Mouse (Mus musculus): ENCODE results near the gene Man1c1. TPM values are rescaled to one million over a fixed set of nuclear protein-coding genes. Genes with fewer than 3 reads are reported as not detected.

Gene Man1c1
- polyA plus RNA-seq, 1 experiment from 2014 or later: 5.3 TPM

- no peak overlapping the region for H3K4me2 ChIP-seq (replicated peaks; ENCODE audit: low read depth, low read length)
- H3K36me3 ChIP-seq (ENCODE audit: control insufficient read depth, insufficient read depth, low read length): no peaks in the 10 kb centered on the region
- no peak overlapping the region for H3K27ac ChIP-seq (ENCODE audit: low read depth, low read length)
- ATAC-seq (ENCODE audit: low FRiP score): no peak
- H3K4me3 ChIP-seq (ENCODE audit: low read depth, low read length): no peak overlapping the region
- no peak overlapping the region for H3K9ac ChIP-seq (ENCODE audit: low read depth, low read length)
- H3K9me3 ChIP-seq (ENCODE audit: control insufficient read depth, low read length): no peaks in the 10 kb centered on the region
- no peaks in the 10 kb centered on the region for H3K27me3 ChIP-seq (ENCODE audit: control insufficient read depth, insufficient read depth, low read length)
- 88% methylated on average over 8 of the region's 8 CpGs for WGBS
- no peak for DNase-seq (ENCODE audit: low spot score)
- H3K4me1 ChIP-seq (replicated peaks; ENCODE audit: control insufficient read depth, insufficient read depth, low read length): no peaks in the 10 kb centered on the region
Observed at GRCm38 (mm10) chr4:134516981-134517380, 187.1 kb downstream of the Man1c1 start.

DNA sequence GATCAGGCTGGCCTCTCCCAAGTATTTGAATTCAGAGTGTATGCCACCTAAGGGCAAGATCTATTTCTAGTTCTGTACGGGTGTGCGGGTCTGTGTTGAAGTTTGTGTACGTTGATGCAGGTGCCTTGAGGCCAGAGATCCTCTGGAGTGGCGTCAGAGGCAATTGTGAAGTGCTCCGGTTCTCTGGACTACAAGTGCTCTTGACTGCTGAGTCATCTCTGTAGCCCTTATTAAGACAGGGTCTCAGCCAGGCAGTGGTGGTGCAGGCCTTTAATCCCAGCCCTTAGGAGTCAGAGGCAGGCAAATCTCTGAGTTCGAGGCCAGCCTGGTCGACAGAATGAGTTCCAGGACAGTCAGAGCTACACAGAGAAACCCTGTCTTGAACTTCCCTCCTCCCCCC, 188.5 kb downstream of the Man1c1 start:
- Histone ChIP-seq H3K4me2 (replicated peaks; ENCODE audit: low read depth, low read length) (no peak overlapping the region), H3K27me3 (ENCODE audit: control insufficient read depth, insufficient read depth, low read length) (no peaks in the 10 kb centered on the region), H3K27ac (ENCODE audit: low read depth, low read length) (no peak overlapping the region), H3K9ac (ENCODE audit: low read depth, low read length) (no peak overlapping the region), H3K36me3 (ENCODE audit: control insufficient read depth, insufficient read depth, low read length) (no peaks in the 10 kb centered on the region), H3K4me1 (replicated peaks; ENCODE audit: control insufficient read depth, insufficient read depth, low read length) (no peaks in the 10 kb centered on the region), H3K4me3 (ENCODE audit: low read depth, low read length) (no peak overlapping the region), H3K9me3 (ENCODE audit: control insufficient read depth, low read length) (no peaks in the 10 kb centered on the region)
- whole genome bisulfite sequencing: 89% methylated on average over 7 of the region's 7 CpGs
- DNase-seq (ENCODE audit: low spot score) (no peak), ATAC-seq (ENCODE audit: low FRiP score) (no peak)

- Histone ChIP-seq H3K4me1 (replicated peaks; ENCODE audit: control insufficient read depth, insufficient read depth, low read length) (no peaks in the 10 kb centered on the region), H3K27ac (ENCODE audit: low read depth, low read length) (no peak overlapping the region), H3K9ac (ENCODE audit: low read depth, low read length) (no peak overlapping the region), H3K9me3 (ENCODE audit: control insufficient read depth, low read length) (no peaks in the 10 kb centered on the region), H3K4me2 (replicated peaks; ENCODE audit: low read depth, low read length) (no peak overlapping the region), H3K27me3 (ENCODE audit: control insufficient read depth, insufficient read depth, low read length) (no peaks in the 10 kb centered on the region), H3K36me3 (ENCODE audit: control insufficient read depth, insufficient read depth, low read length) (no peaks in the 10 kb centered on the region), H3K4me3 (ENCODE audit: low read depth, low read length) (no peak overlapping the region)
- no peak for DNase-seq (ENCODE audit: low spot score)
- no peak for ATAC-seq (ENCODE audit: low FRiP score)
- 89% methylated on average over 11 of the region's 11 CpGs for WGBS
Observed at GRCm38 (mm10) chr4:134514309-134514930, 189.7 kb downstream of the Man1c1 start.

DNA sequence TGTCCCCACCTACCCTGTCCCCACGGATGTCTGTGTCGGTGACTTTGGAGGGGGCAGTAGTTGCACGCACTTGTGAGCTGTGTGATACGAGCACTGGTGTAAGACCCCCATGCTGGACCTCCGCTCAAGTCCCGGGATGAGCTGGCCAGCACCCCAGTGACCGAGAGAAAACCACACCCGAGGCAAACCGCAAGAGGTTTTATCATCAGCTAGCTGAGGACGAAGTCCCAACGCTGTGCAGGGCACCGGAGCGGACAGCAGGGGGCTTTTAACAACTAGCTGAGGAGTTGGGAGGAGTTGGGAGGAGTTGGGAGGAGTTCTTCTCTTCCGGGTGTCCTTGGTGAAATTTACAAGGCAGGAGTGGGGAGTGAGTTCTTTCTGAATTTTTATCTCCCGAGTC, 191.3 kb downstream of the Man1c1 start:
- ATAC-seq (ENCODE audit: low FRiP score): no peak
- no peaks in the 10 kb centered on the region for H3K9me3 ChIP-seq (ENCODE audit: control insufficient read depth, low read length)
- no peak overlapping the region for H3K27ac ChIP-seq (ENCODE audit: low read depth, low read length)
- DNase-seq (ENCODE audit: low spot score): peak; percentile 66
- H3K27me3 ChIP-seq (ENCODE audit: control insufficient read depth, insufficient read depth, low read length): no peaks in the 10 kb centered on the region
- H3K4me1 ChIP-seq (replicated peaks; ENCODE audit: control insufficient read depth, insufficient read depth, low read length): no peaks in the 10 kb centered on the region
- H3K9ac ChIP-seq (ENCODE audit: low read depth, low read length): no peak overlapping the region
- WGBS: 31% methylated on average over 15 of the region's 15 CpGs
- no peak overlapping the region for H3K4me3 ChIP-seq (ENCODE audit: low read depth, low read length)
- H3K36me3 ChIP-seq (ENCODE audit: control insufficient read depth, insufficient read depth, low read length): no peaks in the 10 kb centered on the region
- H3K4me2 ChIP-seq (replicated peaks; ENCODE audit: low read depth, low read length): peak overlapping the region; percentile 13; the same call in 1 of the 2 replicates

- Histone ChIP-seq H3K27ac (ENCODE audit: low read depth, low read length) (no peak overlapping the region), H3K27me3 (ENCODE audit: control insufficient read depth, insufficient read depth, low read length) (no peaks in the 10 kb centered on the region), H3K36me3 (ENCODE audit: control insufficient read depth, insufficient read depth, low read length) (no peaks in the 10 kb centered on the region), H3K4me1 (replicated peaks; ENCODE audit: control insufficient read depth, insufficient read depth, low read length) (no peaks in the 10 kb centered on the region), H3K9ac (ENCODE audit: low read depth, low read length) (no peak overlapping the region), H3K9me3 (ENCODE audit: control insufficient read depth, low read length) (no peaks in the 10 kb centered on the region), H3K4me2 (replicated peaks; ENCODE audit: low read depth, low read length) (peak overlapping the region; percentile 86), H3K4me3 (ENCODE audit: low read depth, low read length) (peak overlapping the region; percentile 59)
- no peak for ATAC-seq (ENCODE audit: low FRiP score)
- DNase-seq (ENCODE audit: low spot score): no peak
- WGBS: 84% methylated on average over 6 of the region's 6 CpGs
Observed at GRCm38 (mm10) chr4:134511730-134512129, 192.4 kb downstream of the Man1c1 start.

Other genes starting within 250 kb of the Man1c1 start
- gene Stmn1, start 236.0 kb downstream of the Man1c1 start, polyA plus RNA-seq (2014; fragmentation: Nextera tagmentation; extraction: Ambion mirVana): 4,486 and 4,492 TPM in 2 replicates
- gene Paqr7, start 207.6 kb downstream of the Man1c1 start, polyA plus RNA-seq (2014; fragmentation: Nextera tagmentation; extraction: Ambion mirVana): 1.7 and 2.5 TPM in 2 replicates
- gene Aunip, start 193.3 kb downstream of the Man1c1 start, polyA plus RNA-seq (2014; fragmentation: Nextera tagmentation; extraction: Ambion mirVana): 4.4 and 6.1 TPM in 2 replicates
- 136 and 138 TPM in 2 replicates for gene Mtfr1l, start 168.9 kb downstream of the Man1c1 start, polyA plus RNA-seq (2014; fragmentation: Nextera tagmentation; extraction: Ambion mirVana)
- 16.7 and 22.7 TPM in 2 replicates for gene Selenon, start 152.1 kb downstream of the Man1c1 start, polyA plus RNA-seq (2014; fragmentation: Nextera tagmentation; extraction: Ambion mirVana)
- 4.3 and 5.6 TPM in 2 replicates for gene Ldlrap1, start 63.7 kb upstream of the Man1c1 start, polyA plus RNA-seq (2014; fragmentation: Nextera tagmentation; extraction: Ambion mirVana)
- 59.0 and 73.1 TPM in 2 replicates for gene Maco1, start 149.1 kb upstream of the Man1c1 start, polyA plus RNA-seq (2014; fragmentation: Nextera tagmentation; extraction: Ambion mirVana)
- gene Rhd, start 160.2 kb upstream of the Man1c1 start, polyA plus RNA-seq (2014; fragmentation: Nextera tagmentation; extraction: Ambion mirVana): 15.1 and 19.4 TPM in 2 replicates
- gene Tmem50a, start 210.7 kb upstream of the Man1c1 start, polyA plus RNA-seq (2014; fragmentation: Nextera tagmentation; extraction: Ambion mirVana): 153 and 167 TPM in 2 replicates
- 382 and 434 TPM in 2 replicates for gene Rsrp1, start 219.3 kb upstream of the Man1c1 start, polyA plus RNA-seq (2014; fragmentation: Nextera tagmentation; extraction: Ambion mirVana)
- 77.6 and 80.3 TPM in 2 replicates for gene Syf2, start 226.6 kb upstream of the Man1c1 start, polyA plus RNA-seq (2014; fragmentation: Nextera tagmentation; extraction: Ambion mirVana)